Mouse (Mus musculus): ENCODE data around the gene Kif1a.

DNA sequence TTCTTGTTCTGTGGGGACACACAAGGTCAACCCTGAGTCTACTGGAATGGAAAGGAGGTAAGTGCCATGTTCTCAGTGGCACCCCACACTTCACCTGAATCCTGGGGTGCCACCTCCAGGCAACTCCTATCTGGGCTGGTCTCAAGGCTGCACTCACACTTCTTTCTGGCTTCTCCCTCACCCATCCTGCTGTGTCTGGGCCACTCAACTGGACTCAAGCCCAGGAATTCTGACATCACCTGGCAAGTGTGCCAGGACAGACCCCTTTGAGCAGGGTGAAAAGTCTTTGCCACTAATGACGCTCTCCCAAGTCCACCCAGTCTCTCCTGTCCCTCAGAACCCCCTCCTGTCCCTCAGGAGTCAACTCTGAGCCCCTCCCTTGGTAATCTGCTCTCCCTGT, 33.2 kb downstream of the Kif1a start:
- no peak for TF ChIP-seq CTCF (IDR thresholded peaks at IDR 0.05 in 2 of 3, conservative IDR thresholded peaks at IDR 0.05 in 1 of 3; ENCODE audit: control insufficient read depth in 1 of 3, insufficient read depth in 1 of 3, low read depth in 2 of 3, low read length in 3 of 3, poor library complexity in 1 of 3, severe bottlenecking in 1 of 3)
- no peak for TF ChIP-seq HCFC1 (IDR thresholded peaks at IDR 0.05; ENCODE audit: low read depth, low read length)
- TF ChIP-seq ZMIZ1 (IDR thresholded peaks at IDR 0.05; ENCODE audit: low read depth, low read length), result no peak
- no peak for TF ChIP-seq GATA1 (IDR thresholded peaks at IDR 0.05; ENCODE audit: low read depth, low read length)
- no peak for TF ChIP-seq POLR2A (IDR thresholded peaks at IDR 0.05; ENCODE audit: control insufficient read depth in 1 of 2, insufficient read depth in 1 of 2, low read depth in 1 of 2, low read length in 2 of 2, poor library complexity in 1 of 2)
- TF ChIP-seq GABPA (IDR thresholded peaks at IDR 0.05; ENCODE audit: low read depth, low read length), result no peak
- no peak for TF ChIP-seq SMC3 (IDR thresholded peaks at IDR 0.05; ENCODE audit: low read depth, low read length)
- no peak for TF ChIP-seq USF1 (IDR thresholded peaks at IDR 0.05; ENCODE audit: low read depth, low read length)
- no peak for TF ChIP-seq CHD2 (IDR thresholded peaks at IDR 0.05; ENCODE audit: low read length)
- no peak for TF ChIP-seq MAX (IDR thresholded peaks at IDR 0.05; ENCODE audit: low read length)
- no peak for TF ChIP-seq MAZ (IDR thresholded peaks at IDR 0.05; ENCODE audit: low read depth, low read length)
- TF ChIP-seq CHD1 (IDR thresholded peaks at IDR 0.05; ENCODE audit: low read depth, low read length), result no peak
- no peak for TF ChIP-seq MXI1 (IDR thresholded peaks at IDR 0.05; ENCODE audit: low read depth, low read length)

Measured in MEL (cell line).